Comparison of ENCODE assay signal across 12 mouse cellular contexts in the genomic region with DNA sequence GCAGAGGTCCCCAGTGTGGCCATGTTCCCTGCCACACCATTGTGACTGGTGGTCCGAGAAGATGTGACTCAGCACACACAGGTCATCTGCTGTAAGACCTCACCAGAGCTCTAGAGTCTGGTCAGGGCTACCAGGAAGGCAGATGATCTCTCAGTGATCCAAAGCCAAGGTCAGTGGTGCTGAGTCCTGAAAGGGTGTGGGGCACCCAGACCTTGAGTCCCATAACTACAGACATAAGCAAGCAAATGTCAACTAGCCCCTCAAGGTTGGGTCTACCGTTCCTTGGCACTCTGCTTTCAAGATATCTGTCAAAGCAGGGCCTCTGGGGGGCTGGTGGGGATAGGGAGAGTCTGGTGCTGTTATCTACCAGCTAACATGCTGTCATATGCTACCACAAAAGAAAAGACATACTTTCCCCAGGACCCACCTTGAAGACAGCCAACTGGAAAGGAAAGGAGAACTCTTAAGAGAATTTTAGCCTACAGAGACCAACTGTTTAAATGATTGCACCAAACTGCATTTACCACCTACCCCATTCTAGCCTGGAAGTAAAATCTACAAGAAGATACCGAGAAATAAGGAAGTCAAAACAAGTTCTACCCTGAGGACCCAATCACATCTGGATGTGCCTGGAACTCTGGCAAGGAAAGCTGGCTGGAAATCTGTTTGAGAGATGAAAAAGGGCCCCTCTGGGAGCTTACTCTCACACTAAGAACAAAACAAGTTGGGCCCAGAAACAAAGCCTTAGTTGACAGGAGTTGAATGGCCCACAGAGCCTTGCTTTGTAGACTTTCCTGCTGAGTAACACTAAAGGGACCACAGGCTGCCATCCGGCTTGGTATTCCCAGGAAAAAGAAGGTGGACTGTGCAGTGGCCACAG. TPM values are rescaled to one million over a fixed set of nuclear protein-coding genes. Genes with fewer than 3 reads are reported as not detected.
DNase-seq lines count a peak whose midpoint lies in the region; ATAC-seq and TF ChIP-seq lines count a peak whose summit lies in the region.
"Had no signal": no experiment of that assay in that cellular context is flagged by ENCODE, and none has a peak within 500 bp of the region (broad histone marks: within the 10 kb centered on the region; RNA-seq: fewer than 3 reads in every experiment).

No protein-coding gene starts in this region.

- no peak overlapping the region for H3K9ac ChIP-seq in hindbrain, embryonic 12.5 days

- no peak for TF ChIP-seq POLR2A in testis, adult 2 months (IDR thresholded peaks at IDR 0.05; ENCODE audit: control insufficient read depth, low read depth, low read length)
- no peak for TF ChIP-seq POLR2A in cerebellum, adult 2 months (IDR thresholded peaks at IDR 0.05; ENCODE audit: borderline replicate concordance, insufficient read depth, low read length)

- 57% methylated on average over 4 of the region's 4 CpGs for WGBS in hindbrain, embryonic 10.5 days
- 53% methylated on average over 4 of the region's 4 CpGs for WGBS in hindbrain, embryonic 12.5 days
- WGBS in limb, embryonic 10.5 days, result 73% methylated on average over 4 of the region's 4 CpGs
- WGBS in cerebellum, adult 2 months, result 71% methylated on average over 4 of the region's 4 CpGs

- ATAC-seq in hindbrain, embryonic 12.5 days (ENCODE audit: low FRiP score), result no peak

- H3K36me3 ChIP-seq in hindbrain, embryonic 10.5 days, result no peaks in the 10 kb centered on the region
- no peaks in the 10 kb centered on the region for H3K36me3 ChIP-seq in hindbrain, embryonic 12.5 days
- H3K36me3 ChIP-seq in testis, adult 2 months (ENCODE audit: control insufficient read depth, insufficient read depth, low read length), result no peaks in the 10 kb centered on the region
- H3K36me3 ChIP-seq in limb, embryonic 10.5 days, result no peaks in the 10 kb centered on the region

- no peak for DNase-seq in hindbrain, embryonic 10.5 days (ENCODE audit: low spot score)
- DNase-seq in testis, postnatal 14 days (ENCODE audit: low spot score), result no peak
- DNase-seq in limb, embryonic 10.5 days (ENCODE audit: low spot score), result no peak
- no peak for DNase-seq in retina, postnatal 1 day
- no peak for DNase-seq in cerebellum, adult 2 months
- DNase-seq: adrenal gland, postnatal 25 days; cerebellum, postnatal 36 days; heart, adult 2 months; kidney, adult 2 months; right cerebral cortex, postnatal 4 days had no signal

- H3K4me2 ChIP-seq in hindbrain, embryonic 12.5 days (replicated peaks), result no peak overlapping the region

- H3K27me3 ChIP-seq in hindbrain, embryonic 10.5 days (ENCODE audit: insufficient read depth, poor library complexity, severe bottlenecking), result no peaks in the 10 kb centered on the region
- H3K27me3 ChIP-seq in hindbrain, embryonic 12.5 days, result no peaks in the 10 kb centered on the region
- no peaks in the 10 kb centered on the region; the same call in 1 of the 2 replicates for H3K27me3 ChIP-seq in testis, adult 2 months (ENCODE audit: control insufficient read depth, insufficient read depth, low read length)
- H3K27me3 ChIP-seq in limb, embryonic 10.5 days (ENCODE audit: low read depth, poor library complexity, severe bottlenecking), result peaks cover 22% of the 10 kb centered on the region
- H3K27me3 ChIP-seq in cerebellum, adult 2 months (ENCODE audit: control insufficient read depth, insufficient read depth, low read length), result no peaks in the 10 kb centered on the region

- H3K9me3 ChIP-seq in hindbrain, embryonic 10.5 days, result no peaks in the 10 kb centered on the region
- no peaks in the 10 kb centered on the region for H3K9me3 ChIP-seq in hindbrain, embryonic 12.5 days (replicated peaks)
- no peaks in the 10 kb centered on the region for H3K9me3 ChIP-seq in limb, embryonic 10.5 days (replicated peaks)

- H3K4me1 ChIP-seq in hindbrain, embryonic 10.5 days (replicated peaks), result peaks cover 35% of the 10 kb centered on the region
- peaks cover 19% of the 10 kb centered on the region for H3K4me1 ChIP-seq in hindbrain, embryonic 12.5 days
- peaks cover 13% of the 10 kb centered on the region for H3K4me1 ChIP-seq in testis, adult 2 months (ENCODE audit: control insufficient read depth, insufficient read depth, low read length)
- H3K4me1 ChIP-seq in limb, embryonic 10.5 days, result peaks cover 32% of the 10 kb centered on the region
- no peaks in the 10 kb centered on the region for H3K4me1 ChIP-seq in cerebellum, adult 2 months (ENCODE audit: control insufficient read depth, insufficient read depth, low read length)

- H3K27ac ChIP-seq in hindbrain, embryonic 10.5 days, result peak overlapping the region; percentile 76
- H3K27ac ChIP-seq in hindbrain, embryonic 12.5 days, result no peak overlapping the region
- H3K27ac ChIP-seq in testis, adult 2 months (ENCODE audit: control insufficient read depth, insufficient read depth, low read depth, low read length), result peak overlapping the region; percentile 24; the same call in 1 of the 2 replicates
- peak overlapping the region; percentile 17; the same call in 1 of the 2 replicates for H3K27ac ChIP-seq in limb, embryonic 10.5 days
- no peak overlapping the region for H3K27ac ChIP-seq in cerebellum, adult 2 months (ENCODE audit: insufficient read depth, low read length)
- H3K27ac ChIP-seq: heart, adult 2 months had no signal

- H3K4me3 ChIP-seq in hindbrain, embryonic 10.5 days, result no peak overlapping the region
- no peak overlapping the region for H3K4me3 ChIP-seq in hindbrain, embryonic 12.5 days
- no peak overlapping the region for H3K4me3 ChIP-seq in testis, adult 2 months (ENCODE audit: control insufficient read depth, low read depth, low read length)
- no peak overlapping the region for H3K4me3 ChIP-seq in limb, embryonic 10.5 days
- H3K4me3 ChIP-seq in cerebellum, adult 2 months (replicated peaks; ENCODE audit: insufficient read depth, low read depth, low read length), result no peak overlapping the region
- H3K4me3 ChIP-seq: heart, adult 2 months had no signal

- TF ChIP-seq CTCF in testis, adult 2 months (IDR thresholded peaks at IDR 0.05; ENCODE audit: control insufficient read depth, insufficient read depth, insufficient replicate concordance, low read depth, low read length), result no peak
- TF ChIP-seq CTCF in cerebellum, adult 2 months (IDR thresholded peaks at IDR 0.05; ENCODE audit: borderline replicate concordance, insufficient read depth, low read depth, low read length), result no peak

RNA-seq across cellular contexts. Expression of a gene that starts 4.8 kb away (rescaled TPM):
- 28.6 and 33.5 TPM in 2 replicates for polyA plus RNA-seq in hindbrain, embryonic 10.5 days (2016; fragmentation: Nextera tagmentation; extraction: Ambion mirVana)
- 29.2 and 30.9 TPM in 2 replicates for polyA plus RNA-seq in hindbrain, embryonic 12.5 days (2016; fragmentation: Nextera tagmentation; extraction: Ambion mirVana)
- 5.8 and 9.1 TPM in 2 replicates for polyA plus RNA-seq in testis, adult 2 months (2012; rRNA removed)
- 5.5 and 5.9 TPM in 2 replicates for polyA plus RNA-seq in limb, embryonic 10.5 days (2016; fragmentation: Nextera tagmentation; extraction: Ambion mirVana)
- 35.8 and 44.7 TPM in 2 replicates for polyA plus RNA-seq in cerebellum, adult 2 months (2012; rRNA removed)

Comparison
In these comparisons a context has a peak if more than half of its experiments do, and no peak if none do; other contexts are left out.
1. H3K27ac ChIP-seq: peak in hindbrain, embryonic 10.5 days (single experiment), testis, adult 2 months (single experiment) and limb, embryonic 10.5 days (single experiment); none in hindbrain, embryonic 12.5 days (single experiment) and cerebellum, adult 2 months (single experiment).